Mouse (Mus musculus) cerebellum, postnatal 36 days (tissue): ENCODE data around the gene Cyp1a1.
A peak's percentile ranks its signal among the peaks of the same experiment; 100 is the strongest.

Experiments used
- DNase-seq, 2 experiments: peaks; one replicate each; pipeline ENCODE4 v3.0.0; 2021 to 2022; ENCODE audit warnings: mixed read lengths in 2 of 2

The Cyp1a1 gene

GRCm38 (mm10) chr9:57656631-57657350 is 30.9 kb upstream of the Cyp1a1 start:
- no peak for DNase-seq

GRCm38 (mm10) chr9:57657843-57658242 is 29.9 kb upstream of the Cyp1a1 start:
- DNase-seq, result no peak

- no peak for DNase-seq
Measured at GRCm38 (mm10) chr9:57658970-57659369, 28.8 kb upstream of the Cyp1a1 start.

- peak; percentile 77 to 84 for DNase-seq
Measured at GRCm38 (mm10) chr9:57659774-57660173, 28.0 kb upstream of the Cyp1a1 start.

- DNase-seq, result no peak
Measured at GRCm38 (mm10) chr9:57660501-57660900, 27.2 kb upstream of the Cyp1a1 start.

GRCm38 (mm10) chr9:57661552-57661951 is 26.2 kb upstream of the Cyp1a1 start:
- no peak for DNase-seq

GRCm38 (mm10) chr9:57664616-57665015 is 23.1 kb upstream of the Cyp1a1 start:
- no peak for DNase-seq

GRCm38 (mm10) chr9:57666536-57666935 is 21.2 kb upstream of the Cyp1a1 start:
- no peak for DNase-seq

GRCm38 (mm10) chr9:57667136-57667535 is 20.6 kb upstream of the Cyp1a1 start:
- no peak for DNase-seq

- no peak for DNase-seq
Measured at GRCm38 (mm10) chr9:57667817-57668216, 19.9 kb upstream of the Cyp1a1 start.

GRCm38 (mm10) chr9:57668277-57668676 is 19.5 kb upstream of the Cyp1a1 start:
- DNase-seq, result no peak

- no peak for DNase-seq
Measured at GRCm38 (mm10) chr9:57669566-57669965, 18.2 kb upstream of the Cyp1a1 start.

- no peak for DNase-seq
Measured at GRCm38 (mm10) chr9:57671037-57671436, 16.7 kb upstream of the Cyp1a1 start.

GRCm38 (mm10) chr9:57671500-57671899 is 16.2 kb upstream of the Cyp1a1 start:
- DNase-seq, result no peak

- no peak for DNase-seq
Measured at GRCm38 (mm10) chr9:57681411-57681810, 6.3 kb upstream of the Cyp1a1 start.

GRCm38 (mm10) chr9:57683520-57683919 is 4.2 kb upstream of the Cyp1a1 start, which contains the start of gene Cyp1a2:
Cyp1a2 (minus strand) TSS chr9:57683703.
- DNase-seq, result no peak

- no peak for DNase-seq
Measured at GRCm38 (mm10) chr9:57686011-57686410, 1.7 kb upstream of the Cyp1a1 start.

- no peak for DNase-seq
Measured at GRCm38 (mm10) chr9:57688158-57688557, 430 bp downstream of the Cyp1a1 start.

GRCm38 (mm10) chr9:57688606-57689005 is 878 bp downstream of the Cyp1a1 start:
- DNase-seq, result no peak

- DNase-seq, result no peak
Measured at GRCm38 (mm10) chr9:57694108-57694507, 6.4 kb downstream of the Cyp1a1 start.

GRCm38 (mm10) chr9:57696380-57697285 is 8.9 kb downstream of the Cyp1a1 start:
- DNase-seq, result peak; percentile 65 to 71

GRCm38 (mm10) chr9:57697380-57697779 is 9.7 kb downstream of the Cyp1a1 start:
- no peak for DNase-seq

GRCm38 (mm10) chr9:57698466-57699150 is 10.9 kb downstream of the Cyp1a1 start:
- DNase-seq, result no peak
